Mouse (Mus musculus) liver, embryonic 13.5 days (tissue): ENCODE data around the gene Fbxo11. TPM values are rescaled to one million over a fixed set of nuclear protein-coding genes. Genes with fewer than 3 reads are reported as not detected.

ENCODE experiments used
- ATAC-seq: fragments of 200-750 bp; cut with Nextera tagmentation; 2 replicates; pipeline ENCODE4 v1.8.0; 2017; ENCODE audit warnings: low read depth, mild to moderate bottlenecking, moderate number of reproducible peaks, moderate library complexity
- DNase-seq: peaks from one replicate; pipeline ENCODE4 v3.0.0; 2022
- H3K27ac ChIP-seq: fragments of 300-500 bp; sonication (generic); 2 replicates; pipeline ENCODE4 v1.5.1; 2015; ENCODE audit warnings: moderate library complexity, mild to moderate bottlenecking, inconsistent platforms
- H3K27me3 ChIP-seq: fragments of 300-500 bp; sonication (generic); 2 replicates; pipeline ENCODE4 v1.6.1; 2015; ENCODE audit warnings: mild to moderate bottlenecking, inconsistent platforms
- H3K36me3 ChIP-seq: fragments of 300-500 bp; sonication (generic); 2 replicates; pipeline ENCODE4 v1.6.1; 2015; ENCODE audit warnings: mild to moderate bottlenecking, inconsistent platforms
- H3K4me1 ChIP-seq: fragments of 300-500 bp; sonication (generic); replicated peaks from 2 replicates; pipeline ENCODE4 v1.6.1; 2015; ENCODE audit warnings: inconsistent platforms
- H3K4me2 ChIP-seq: fragments of 300-500 bp; sonication (generic); 2 replicates; pipeline ENCODE4 v1.6.1; 2015; ENCODE audit warnings: inconsistent platforms, mild to moderate bottlenecking, moderate library complexity
- H3K4me3 ChIP-seq: fragments of 300-500 bp; sonication (generic); replicated peaks from 2 replicates; pipeline ENCODE4 v1.5.1; 2015; ENCODE audit warnings: mild to moderate bottlenecking, inconsistent platforms
- H3K9ac ChIP-seq: fragments of 300-500 bp; sonication (generic); 2 replicates; pipeline ENCODE4 v1.6.1; 2015; ENCODE audit warnings: mild to moderate bottlenecking, inconsistent platforms
- H3K9me3 ChIP-seq: fragments of 300-500 bp; sonication (generic); replicated peaks from 2 replicates; pipeline ENCODE4 v1.6.1; 2016; ENCODE audit warnings: inconsistent platforms
- WGBS: fragments of 180-500 bp; shearing (Covaris S2); methylation state at CpG from one replicate; pipeline ENCODE4 v1.1.7; 2015; ENCODE audit not compliant: insufficient replicate concordance; 5-methylcytosine and 5-hydroxymethylcytosine counted together
- polyA plus RNA-seq: library from polyadenylated mRNA; unstranded; fragments of >200 nt; fragmentation: Nextera tagmentation; extraction: Ambion mirVana; gene quantifications from 2 replicates; pipeline ENCODE4 v1.2.1, GENCODE M21; 2015

Fbxo11 gene
- 3.0 and 4.0 TPM in 2 replicates for polyA plus RNA-seq

DNA sequence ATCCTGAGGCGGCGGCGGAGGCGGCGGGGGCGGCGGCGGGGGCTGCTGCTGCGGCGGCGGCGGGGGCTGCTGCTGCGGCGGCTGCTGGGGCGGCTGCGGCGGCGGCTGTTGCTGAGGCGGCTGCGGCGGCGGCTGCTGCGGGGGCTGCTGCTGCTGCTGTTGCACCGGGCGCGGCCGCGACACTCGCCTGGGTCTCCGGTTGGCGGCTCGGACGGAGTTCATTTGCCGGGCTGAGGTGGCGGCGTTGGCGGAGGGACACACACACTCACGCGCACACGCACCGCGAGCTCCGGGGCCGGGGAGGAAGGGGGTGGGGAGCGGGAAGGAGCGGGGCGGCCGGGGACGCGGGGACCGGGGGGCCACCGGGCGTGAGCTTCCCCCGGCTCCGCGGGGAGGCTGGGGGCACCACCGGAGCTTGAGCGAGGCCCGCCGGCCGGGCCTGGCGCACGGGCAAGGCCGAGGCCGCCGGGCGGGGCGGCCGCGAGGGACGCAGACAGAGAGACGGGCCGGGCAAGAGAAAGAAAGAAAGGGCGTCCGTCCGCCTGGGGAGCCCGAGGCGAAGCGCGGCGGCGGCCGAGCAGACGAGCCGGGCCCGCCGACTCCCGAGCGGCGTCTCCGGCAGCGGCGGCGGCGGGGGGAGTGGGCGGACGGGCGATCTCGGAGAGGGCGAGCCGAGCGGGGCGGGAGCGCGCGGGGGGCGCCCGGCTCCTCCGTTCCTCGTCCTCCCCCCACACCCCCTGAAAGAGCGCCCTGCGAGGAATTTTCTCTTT, at the start of gene Fbxo11:
Fbxo11 (minus strand) TSS at position 261 of the 770 bp plus-strand sequence.
- H3K4me3 ChIP-seq = peak within 1 kb of the TSS; percentile 98
- H3K36me3 ChIP-seq = 0 out of 2 replicates have a peak, but pooled peaks cover 2% of the 10 kb centered on the region
- WGBS = under 1% methylated on average over 58 of the region's 112 CpGs
- H3K27ac ChIP-seq = peak within 1 kb of the TSS; percentile 98
- peaks cover 35% of the 10 kb centered on the region for H3K4me1 ChIP-seq
- no peaks in the 10 kb centered on the region for H3K27me3 ChIP-seq
- peak within 1 kb of the TSS; percentile 99 for H3K9ac ChIP-seq
- H3K9me3 ChIP-seq = no peaks in the 10 kb centered on the region
- DNase-seq (peak; percentile 48), ATAC-seq (peak; percentile 6)
- peak within 1 kb of the TSS; percentile 91 for H3K4me2 ChIP-seq

DNA sequence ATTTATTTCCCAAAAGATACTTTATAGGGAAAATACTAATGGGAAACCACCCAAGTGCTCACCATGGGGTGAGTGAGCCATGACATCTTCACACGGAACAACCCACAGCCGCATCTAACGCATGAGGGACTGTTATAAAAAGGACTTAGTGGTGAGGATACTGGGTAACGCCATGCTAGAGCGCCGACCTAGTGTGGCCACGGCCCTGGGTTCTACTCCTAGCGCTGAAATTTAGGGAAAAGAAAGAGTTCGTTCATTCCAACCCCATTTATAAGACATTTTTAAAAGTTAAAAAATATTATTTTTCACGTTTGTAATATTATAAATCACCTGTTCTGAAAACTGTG, 48.8 kb upstream of the Fbxo11 start:
- Histone ChIP-seq H3K4me2 (no peak overlapping the region), H3K4me1 (no peaks in the 10 kb centered on the region), H3K9ac (no peak overlapping the region), H3K4me3 (no peak overlapping the region), H3K9me3 (no peaks in the 10 kb centered on the region), H3K27me3 (no peaks in the 10 kb centered on the region), H3K27ac (no peak overlapping the region), H3K36me3 (no peaks in the 10 kb centered on the region)
- no peak for ATAC-seq
- 77% methylated on average over 10 of the region's 10 CpGs for WGBS
- no peak for DNase-seq

GRCm38 (mm10) chr17:88113015-88113882, 48.2 kb upstream of the Fbxo11 start:
- no peaks in the 10 kb centered on the region for H3K9me3 ChIP-seq
- no peaks in the 10 kb centered on the region for H3K36me3 ChIP-seq
- H3K27me3 ChIP-seq = no peaks in the 10 kb centered on the region
- no peak overlapping the region for H3K27ac ChIP-seq
- 36% methylated on average over 12 of the region's 12 CpGs for WGBS
- no peak overlapping the region for H3K4me2 ChIP-seq
- no peak overlapping the region for H3K9ac ChIP-seq
- DNase-seq (no peak), ATAC-seq (no peak)
- no peak overlapping the region for H3K4me3 ChIP-seq
- H3K4me1 ChIP-seq = no peaks in the 10 kb centered on the region

DNA sequence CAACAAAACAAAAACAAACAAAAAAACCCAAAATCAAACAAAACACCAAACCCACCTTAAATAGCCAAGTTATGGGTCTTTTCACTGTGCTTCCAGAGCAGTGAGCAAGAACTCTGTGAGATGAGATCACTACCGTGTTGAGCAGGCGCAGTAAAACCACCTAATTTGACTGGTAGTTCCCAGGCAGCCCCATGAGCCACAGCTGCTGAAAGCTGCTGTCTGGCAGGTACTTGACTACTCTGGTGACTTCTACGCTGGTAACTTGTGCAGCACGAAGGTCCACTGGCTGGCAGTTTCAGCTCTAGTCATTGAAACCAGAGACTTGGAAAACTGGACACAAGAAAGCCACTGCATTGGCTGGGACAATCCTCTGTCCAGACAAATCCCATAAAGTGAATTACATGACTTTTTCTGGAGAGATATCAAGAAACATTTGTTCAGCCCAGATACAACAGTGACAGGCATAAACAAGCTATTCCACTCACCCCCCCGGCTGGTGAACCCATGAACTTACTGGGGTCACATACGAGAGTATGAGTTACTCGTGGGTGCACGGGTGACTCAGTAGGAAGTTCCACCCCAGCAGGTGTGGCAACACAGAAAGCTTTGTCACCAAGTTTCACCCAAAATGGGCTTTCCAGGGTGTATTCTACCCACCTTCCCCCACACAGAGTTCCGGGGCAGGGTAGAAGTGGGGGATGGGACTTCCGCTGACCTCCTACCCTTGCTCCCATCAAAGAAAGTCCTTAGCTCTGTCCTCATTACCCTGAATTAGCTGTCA, 47.0 kb upstream of the Fbxo11 start:
- Histone ChIP-seq H3K27me3 (no peaks in the 10 kb centered on the region), H3K4me2 (no peak overlapping the region), H3K9ac (no peak overlapping the region), H3K4me1 (no peaks in the 10 kb centered on the region), H3K4me3 (no peak overlapping the region), H3K27ac (no peak overlapping the region), H3K9me3 (no peaks in the 10 kb centered on the region), H3K36me3 (no peaks in the 10 kb centered on the region)
- ATAC-seq (no peak), DNase-seq (no peak)
- WGBS = 49% methylated on average over 10 of the region's 10 CpGs

GRCm38 (mm10) chr17:88111081-88111796, 46.1 kb upstream of the Fbxo11 start:
- 71% methylated on average over 12 of the region's 12 CpGs for WGBS
- Histone ChIP-seq H3K4me1 (no peaks in the 10 kb centered on the region), H3K4me2 (no peak overlapping the region), H3K27me3 (no peaks in the 10 kb centered on the region), H3K9me3 (no peaks in the 10 kb centered on the region), H3K4me3 (no peak overlapping the region), H3K9ac (no peak overlapping the region), H3K36me3 (no peaks in the 10 kb centered on the region), H3K27ac (no peak overlapping the region)
- ATAC-seq (no peak), DNase-seq (no peak)

- H3K4me3 ChIP-seq = no peak overlapping the region
- no peaks in the 10 kb centered on the region for H3K4me1 ChIP-seq
- H3K36me3 ChIP-seq = no peaks in the 10 kb centered on the region
- no peaks in the 10 kb centered on the region for H3K27me3 ChIP-seq
- no peak for ATAC-seq
- H3K9ac ChIP-seq = no peak overlapping the region
- no peak for DNase-seq
- 74% methylated on average over 4 of the region's 4 CpGs for WGBS
- H3K27ac ChIP-seq = no peak overlapping the region
- H3K9me3 ChIP-seq = no peaks in the 10 kb centered on the region
- H3K4me2 ChIP-seq = no peak overlapping the region
Observed at GRCm38 (mm10) chr17:88107708-88108107, 42.6 kb upstream of the Fbxo11 start.

GRCm38 (mm10) chr17:88106365-88106764, 41.3 kb upstream of the Fbxo11 start:
- Histone ChIP-seq H3K4me1 (no peaks in the 10 kb centered on the region), H3K27ac (no peak overlapping the region), H3K4me3 (no peak overlapping the region), H3K9ac (no peak overlapping the region), H3K27me3 (no peaks in the 10 kb centered on the region), H3K9me3 (no peaks in the 10 kb centered on the region), H3K4me2 (no peak overlapping the region), H3K36me3 (no peaks in the 10 kb centered on the region)
- ATAC-seq = no peak
- 78% methylated on average over 9 of the region's 9 CpGs for WGBS
- no peak for DNase-seq

DNA sequence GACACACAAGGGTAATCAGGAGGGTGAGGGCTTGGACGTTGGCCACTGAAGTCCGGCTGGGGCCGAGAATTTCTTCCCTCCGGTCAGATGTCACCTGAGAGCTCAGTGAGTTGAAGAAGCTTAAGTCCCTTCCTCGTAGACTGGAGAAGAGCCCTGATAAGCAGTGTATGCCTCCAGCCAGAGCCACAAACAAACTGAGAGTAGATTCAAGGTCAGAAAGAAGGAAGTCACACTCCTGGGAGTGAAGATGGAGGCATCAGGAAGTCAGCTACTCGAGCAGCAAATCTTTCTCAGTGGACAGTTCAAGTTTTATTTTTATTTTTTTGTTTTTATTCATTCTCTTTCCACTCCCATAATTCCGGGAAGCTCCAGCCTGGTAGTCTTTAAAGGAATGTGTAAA, 37.5 kb upstream of the Fbxo11 start:
- H3K4me3 ChIP-seq = no peak overlapping the region
- DNase-seq = no peak
- H3K4me1 ChIP-seq = no peaks in the 10 kb centered on the region
- no peak overlapping the region for H3K4me2 ChIP-seq
- H3K27ac ChIP-seq = no peak overlapping the region
- H3K9me3 ChIP-seq = no peaks in the 10 kb centered on the region
- no peak overlapping the region for H3K9ac ChIP-seq
- ATAC-seq = no peak
- H3K27me3 ChIP-seq = no peaks in the 10 kb centered on the region
- 38% methylated on average over 7 of the region's 7 CpGs for WGBS
- H3K36me3 ChIP-seq = no peaks in the 10 kb centered on the region

DNA sequence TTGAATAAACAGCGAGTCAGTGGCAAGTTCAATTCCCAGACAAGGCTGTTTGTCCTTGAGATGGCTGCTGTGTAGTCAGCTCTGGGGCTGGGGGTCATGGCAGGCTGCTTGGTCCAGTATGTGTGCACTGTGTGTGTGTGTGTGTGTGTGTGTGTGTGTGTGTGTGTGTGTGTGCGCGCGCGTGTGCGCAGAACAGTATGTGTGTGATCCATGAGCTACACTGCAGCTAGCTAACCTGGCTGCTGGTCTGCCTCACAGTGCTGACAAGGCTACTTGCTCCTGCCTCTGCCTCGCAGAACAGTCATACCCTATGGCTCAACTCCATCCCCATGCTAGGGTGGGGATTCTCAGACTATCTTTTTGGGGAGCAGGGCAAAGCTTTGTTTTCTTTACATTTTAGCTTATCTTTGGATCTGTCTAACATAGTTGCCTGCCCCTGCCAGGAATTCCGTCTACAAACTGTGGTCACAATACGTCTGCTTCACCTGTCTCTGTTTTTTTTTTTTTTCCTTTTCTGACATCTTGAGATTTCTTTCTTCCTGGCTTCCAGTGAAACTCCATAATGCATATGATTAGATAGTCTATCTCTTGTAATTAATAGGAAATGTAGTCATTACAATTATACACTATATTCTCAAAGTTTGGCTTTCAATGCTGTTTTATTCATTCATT, 33.2 kb upstream of the Fbxo11 start:
- Histone ChIP-seq H3K27me3 (no peaks in the 10 kb centered on the region), H3K4me2 (no peak overlapping the region), H3K9me3 (no peaks in the 10 kb centered on the region), H3K4me1 (no peaks in the 10 kb centered on the region), H3K9ac (no peak overlapping the region), H3K4me3 (no peak overlapping the region), H3K27ac (no peak overlapping the region), H3K36me3 (no peaks in the 10 kb centered on the region)
- ATAC-seq (no peak), DNase-seq (no peak)
- WGBS = 74% methylated on average over 9 of the region's 9 CpGs

DNA sequence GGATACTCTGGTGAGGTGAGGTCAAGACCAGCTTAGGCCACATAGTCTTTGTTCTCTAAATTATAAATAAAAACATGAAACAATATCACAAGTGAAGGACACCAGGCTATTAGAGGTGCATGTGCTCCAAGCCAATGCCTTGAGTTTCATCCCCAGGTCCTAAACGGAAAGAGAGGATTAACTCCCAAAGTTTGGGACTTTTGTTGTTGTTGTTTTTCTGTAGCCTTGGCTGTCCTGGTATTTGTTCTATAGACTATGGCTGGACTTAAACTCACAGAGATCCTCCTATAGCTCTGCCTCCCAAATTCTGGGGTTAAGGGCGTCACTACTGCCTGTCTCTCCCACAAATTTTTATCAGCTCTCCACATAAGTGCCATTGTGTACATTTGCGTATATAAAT, 32.5 kb upstream of the Fbxo11 start:
- no peaks in the 10 kb centered on the region for H3K27me3 ChIP-seq
- no peaks in the 10 kb centered on the region for H3K36me3 ChIP-seq
- H3K4me1 ChIP-seq = no peaks in the 10 kb centered on the region
- H3K4me3 ChIP-seq = no peak overlapping the region
- ATAC-seq (no peak), DNase-seq (no peak)
- no peak overlapping the region for H3K4me2 ChIP-seq
- H3K9me3 ChIP-seq = no peaks in the 10 kb centered on the region
- no peak overlapping the region for H3K9ac ChIP-seq
- WGBS = 73% methylated on average over 3 of the region's 3 CpGs
- no peak overlapping the region for H3K27ac ChIP-seq
